Mouse (Mus musculus) lung, postnatal 0 days (tissue): ENCODE measurements at regions not wholly inside any gene's neighbourhood (a gene's known extent, or its start where the extent isn't known, plus 50 kb on each side); places are given as distances from the start of the nearest gene placed in this dataset.

Experiments
- ATAC-seq: fragments of 200-750 bp; cut with Nextera tagmentation; 2 replicates; pipeline ENCODE4 v1.8.0; 2017; ENCODE audit warnings: moderate library complexity
- DNase-seq: peaks from one replicate; pipeline ENCODE4 v3.0.0-alpha.2; 2016; ENCODE audit warnings: low spot score
- H3K27ac ChIP-seq: fragments of 300-500 bp; sonication (generic); 2 replicates; pipeline ENCODE4 v1.5.1; 2014; ENCODE audit warnings: antibody characterized with exemption, mild to moderate bottlenecking, low read length, mixed read lengths
- H3K27me3 ChIP-seq: fragments of 300-500 bp; sonication (generic); replicated peaks from 2 replicates; pipeline ENCODE4 v1.6.1; 2014; ENCODE audit warnings: low read length, mixed read lengths; ENCODE audit not compliant: insufficient read depth
- H3K36me3 ChIP-seq: fragments of 300-500 bp; sonication (generic); 2 replicates; pipeline ENCODE4 v1.6.1; 2014; ENCODE audit warnings: low read length, mixed read lengths; ENCODE audit not compliant: insufficient read depth
- H3K4me1 ChIP-seq: fragments of 300-500 bp; sonication (generic); 2 replicates; pipeline ENCODE4 v1.6.1; 2014; ENCODE audit warnings: antibody characterized with exemption, low read depth, low read length, mixed read lengths; ENCODE audit not compliant: insufficient read depth
- H3K4me2 ChIP-seq: fragments of 300-500 bp; sonication (generic); replicated peaks from 2 replicates; pipeline ENCODE4 v1.6.1; 2014; ENCODE audit warnings: low read depth, mild to moderate bottlenecking, low read length, moderate library complexity, mixed read lengths
- H3K4me3 ChIP-seq: fragments of 300-500 bp; sonication (generic); 2 replicates; pipeline ENCODE4 v1.5.1; 2014; ENCODE audit warnings: low read depth, low read length
- H3K9ac ChIP-seq: fragments of 300-500 bp; sonication (generic); replicated peaks from 2 replicates; pipeline ENCODE4 v1.6.1; 2014; ENCODE audit warnings: low read depth, mild to moderate bottlenecking
- H3K9me3 ChIP-seq: fragments of 300-500 bp; sonication (generic); 2 replicates; pipeline ENCODE4 v1.6.1; 2016; ENCODE audit warnings: low read length, mixed read lengths
- CTCF ChIP-seq: IDR thresholded peaks from 2 replicates; pipeline ENCODE4 v1.5.1; 2016; ENCODE audit warnings: antibody characterized with exemption, mild to moderate bottlenecking
- EP300 ChIP-seq: IDR thresholded peaks from 2 replicates; pipeline ENCODE4 v1.6.1; 2016; ENCODE audit warnings: antibody characterized with exemption, mild to moderate bottlenecking, control low read depth
- WGBS: fragments of 180-500 bp; shearing (Covaris S2); extraction: QIAGEN DNeasy Blood & Tissue Kit; methylation state at CpG from one replicate; pipeline ENCODE4 v1.1.7; 2014; 5-methylcytosine and 5-hydroxymethylcytosine counted together

- TF ChIP-seq EP300 (no peak), CTCF (no peak)
- 90% methylated on average over 3 of the region's 3 CpGs for WGBS
Measured at GRCm38 (mm10) chr14:59009534-59009933, 133.2 kb downstream of the 1700129C05Rik start.

GRCm38 (mm10) chr14:58999106-58999778, 143.5 kb downstream of the 1700129C05Rik start:
- DNase-seq (peak; percentile 22), ATAC-seq (no peak)
- H3K4me2 ChIP-seq: no peak overlapping the region
- H3K4me1 ChIP-seq: no peaks in the 10 kb centered on the region
- H3K27ac ChIP-seq: no peak overlapping the region
- no peak overlapping the region for H3K9ac ChIP-seq
- H3K4me3 ChIP-seq: no peak overlapping the region
- 42% methylated on average over 5 of the region's 5 CpGs for WGBS
- no peak for TF ChIP-seq EP300
- no peaks in the 10 kb centered on the region for H3K9me3 ChIP-seq
- H3K36me3 ChIP-seq: no peaks in the 10 kb centered on the region
- H3K27me3 ChIP-seq: no peaks in the 10 kb centered on the region

More at GRCm38 (mm10) chr14:59009534-59009933, 133.2 kb downstream of the 1700129C05Rik start:
- ATAC-seq (no peak), DNase-seq (no peak)
- Histone ChIP-seq H3K27ac (no peak overlapping the region), H3K36me3 (no peaks in the 10 kb centered on the region), H3K4me3 (no peak overlapping the region), H3K4me2 (no peak overlapping the region), H3K9me3 (no peaks in the 10 kb centered on the region), H3K27me3 (no peaks in the 10 kb centered on the region), H3K4me1 (no peaks in the 10 kb centered on the region), H3K9ac (no peak overlapping the region)

GRCm38 (mm10) chr14:58994994-58995393, 147.7 kb downstream of the 1700129C05Rik start:
- no peak for DNase-seq

GRCm38 (mm10) chr14:58989644-58990217, 153.0 kb downstream of the 1700129C05Rik start:
- WGBS: 63% methylated on average over 5 of the region's 5 CpGs
- DNase-seq (peak; percentile 85), ATAC-seq (peak; percentile 94)
- H3K4me2 ChIP-seq: no peak overlapping the region
- no peak overlapping the region for H3K27ac ChIP-seq
- H3K36me3 ChIP-seq: no peaks in the 10 kb centered on the region
- H3K27me3 ChIP-seq: no peaks in the 10 kb centered on the region
- H3K9me3 ChIP-seq: no peaks in the 10 kb centered on the region
- H3K4me1 ChIP-seq: no peaks in the 10 kb centered on the region
- no peak overlapping the region for H3K9ac ChIP-seq
- TF ChIP-seq CTCF (no peak), EP300 (no peak)
- H3K4me3 ChIP-seq: no peak overlapping the region

More at GRCm38 (mm10) chr14:58994994-58995393, 147.7 kb downstream of the 1700129C05Rik start:
- H3K4me1 ChIP-seq: no peaks in the 10 kb centered on the region
- H3K9ac ChIP-seq: no peak overlapping the region
- no peak overlapping the region for H3K27ac ChIP-seq
- H3K9me3 ChIP-seq: no peaks in the 10 kb centered on the region
- TF ChIP-seq CTCF (no peak), EP300 (no peak)
- H3K27me3 ChIP-seq: no peaks in the 10 kb centered on the region
- no peak for ATAC-seq
- WGBS: 61% methylated on average over 6 of the region's 6 CpGs
- H3K36me3 ChIP-seq: no peaks in the 10 kb centered on the region
- no peak overlapping the region for H3K4me2 ChIP-seq
- H3K4me3 ChIP-seq: no peak overlapping the region

GRCm38 (mm10) chr14:58987688-58988087, 155.0 kb downstream of the 1700129C05Rik start:
- Histone ChIP-seq H3K4me1 (no peaks in the 10 kb centered on the region), H3K27ac (no peak overlapping the region), H3K36me3 (no peaks in the 10 kb centered on the region), H3K4me3 (no peak overlapping the region), H3K9ac (no peak overlapping the region), H3K27me3 (no peaks in the 10 kb centered on the region), H3K4me2 (no peak overlapping the region), H3K9me3 (no peaks in the 10 kb centered on the region)
- TF ChIP-seq CTCF (no peak), EP300 (no peak)
- 35% methylated on average over 8 of the region's 8 CpGs for WGBS
- DNase-seq: no peak
- ATAC-seq: no peak

- ATAC-seq: no peak
- no peak overlapping the region for H3K27ac ChIP-seq
Measured at GRCm38 (mm10) chr14:58985838-58986237, 156.9 kb downstream of the 1700129C05Rik start.

More at GRCm38 (mm10) chr14:58985838-58986237, 156.9 kb downstream of the 1700129C05Rik start:
- no peak for TF ChIP-seq CTCF
- TF ChIP-seq EP300: no peak
- 81% methylated on average over 5 of the region's 5 CpGs for WGBS
- no peaks in the 10 kb centered on the region for H3K36me3 ChIP-seq
- DNase-seq: no peak
- no peaks in the 10 kb centered on the region for H3K27me3 ChIP-seq
- H3K4me2 ChIP-seq: no peak overlapping the region
- H3K4me3 ChIP-seq: no peak overlapping the region
- H3K4me1 ChIP-seq: no peaks in the 10 kb centered on the region
- H3K9ac ChIP-seq: no peak overlapping the region
- no peaks in the 10 kb centered on the region for H3K9me3 ChIP-seq
